Mouse (Mus musculus) activated CD4-positive, CD25-positive, alpha-beta regulatory T cell, adult 9 weeks (primary cell): Measurements from ENCODE around the gene C130050O18Rik. TPM values are rescaled to one million over a fixed set of nuclear protein-coding genes. Genes with fewer than 3 reads are reported as not detected.

Source experiments
- polyA plus RNA-seq: library from polyadenylated mRNA; unstranded; fragments of 100-300 nt; shearing (Covaris generic); gene quantifications from one replicate; pipeline ENCODE4 v1.2.1, GENCODE M21; 2017

Gene C130050O18Rik
- 0.22 TPM for polyA plus RNA-seq

GRCm38 (mm10) chr5:139404801-139405401, at the start of gene C130050O18Rik:
Gene C130050O18Rik (plus strand): TSS chr5:139405280.

GRCm38 (mm10) chr5:139377468-139378270, 27.4 kb upstream of the C130050O18Rik start, which contains the start of gene Gpr146:
Gene Gpr146 (plus strand): TSS chr5:139377697.

GRCm38 (mm10) chr5:139423026-139423865, 18.2 kb downstream of the C130050O18Rik start, which contains the start of gene Gper1:
Gene Gper1 (plus strand): TSS chr5:139423151.

GRCm38 (mm10) chr5:139460384-139461067, 55.4 kb downstream of the C130050O18Rik start, which contains the start of gene 3110082I17Rik:
Gene 3110082I17Rik (minus strand): TSS chr5:139460527.

Other genes with a start within 250 kb of the C130050O18Rik start
- gene Sun1, start 204.6 kb upstream of the C130050O18Rik start, polyA plus RNA-seq, result 52.1 TPM
- gene Get4, start 153.0 kb upstream of the C130050O18Rik start, polyA plus RNA-seq, result 10.1 TPM
- gene Adap1, start 79.7 kb upstream of the C130050O18Rik start, polyA plus RNA-seq, result 3.7 TPM
- 62.4 TPM for gene Cox19, start 53.9 kb upstream of the C130050O18Rik start, polyA plus RNA-seq
- not detected for gene Cyp2w1, start 52.7 kb upstream of the C130050O18Rik start, polyA plus RNA-seq
- gene Gpr146, start 27.6 kb upstream of the C130050O18Rik start, polyA plus RNA-seq, result 11.0 TPM
- not detected for gene Gper1, start 17.9 kb downstream of the C130050O18Rik start, polyA plus RNA-seq
- gene 3110082I17Rik, start 55.2 kb downstream of the C130050O18Rik start, polyA plus RNA-seq, result 7.9 TPM
- gene Zfand2a, start 79.3 kb downstream of the C130050O18Rik start, polyA plus RNA-seq, result 16.1 TPM
- gene Uncx, start 138.2 kb downstream of the C130050O18Rik start, polyA plus RNA-seq, result not detected